Mouse (Mus musculus) lung, postnatal 0 days (tissue): ENCODE results near the gene Cpt1c. TPM values are rescaled to one million over a fixed set of nuclear protein-coding genes. Genes with fewer than 3 reads are reported as not detected.

ENCODE experiments used
- ATAC-seq: fragments of 200-750 bp; cut with Nextera tagmentation; 2 replicates; pipeline ENCODE4 v1.8.0; 2017; ENCODE audit warnings: moderate library complexity
- DNase-seq: peaks from one replicate; pipeline ENCODE4 v3.0.0-alpha.2; 2016; ENCODE audit warnings: low spot score
- H3K27ac ChIP-seq: fragments of 300-500 bp; sonication (generic); 2 replicates; pipeline ENCODE4 v1.5.1; 2014; ENCODE audit warnings: antibody characterized with exemption, mild to moderate bottlenecking, low read length, mixed read lengths
- H3K27me3 ChIP-seq: fragments of 300-500 bp; sonication (generic); replicated peaks from 2 replicates; pipeline ENCODE4 v1.6.1; 2014; ENCODE audit warnings: low read length, mixed read lengths; ENCODE audit not compliant: insufficient read depth
- H3K36me3 ChIP-seq: fragments of 300-500 bp; sonication (generic); 2 replicates; pipeline ENCODE4 v1.6.1; 2014; ENCODE audit warnings: low read length, mixed read lengths; ENCODE audit not compliant: insufficient read depth
- H3K4me1 ChIP-seq: fragments of 300-500 bp; sonication (generic); 2 replicates; pipeline ENCODE4 v1.6.1; 2014; ENCODE audit warnings: antibody characterized with exemption, low read depth, low read length, mixed read lengths; ENCODE audit not compliant: insufficient read depth
- H3K4me2 ChIP-seq: fragments of 300-500 bp; sonication (generic); replicated peaks from 2 replicates; pipeline ENCODE4 v1.6.1; 2014; ENCODE audit warnings: low read depth, mild to moderate bottlenecking, low read length, moderate library complexity, mixed read lengths
- H3K4me3 ChIP-seq: fragments of 300-500 bp; sonication (generic); 2 replicates; pipeline ENCODE4 v1.5.1; 2014; ENCODE audit warnings: low read depth, low read length
- H3K9ac ChIP-seq: fragments of 300-500 bp; sonication (generic); replicated peaks from 2 replicates; pipeline ENCODE4 v1.6.1; 2014; ENCODE audit warnings: low read depth, mild to moderate bottlenecking
- H3K9me3 ChIP-seq: fragments of 300-500 bp; sonication (generic); 2 replicates; pipeline ENCODE4 v1.6.1; 2016; ENCODE audit warnings: low read length, mixed read lengths
- CTCF ChIP-seq: IDR thresholded peaks from 2 replicates; pipeline ENCODE4 v1.5.1; 2016; ENCODE audit warnings: antibody characterized with exemption, mild to moderate bottlenecking
- EP300 ChIP-seq: IDR thresholded peaks from 2 replicates; pipeline ENCODE4 v1.6.1; 2016; ENCODE audit warnings: antibody characterized with exemption, mild to moderate bottlenecking, control low read depth
- WGBS: fragments of 180-500 bp; shearing (Covaris S2); extraction: QIAGEN DNeasy Blood & Tissue Kit; methylation state at CpG from one replicate; pipeline ENCODE4 v1.1.7; 2014; 5-methylcytosine and 5-hydroxymethylcytosine counted together
- polyA plus RNA-seq: library from polyadenylated mRNA; unstranded; fragments of >200 nt; fragmentation: Nextera tagmentation; extraction: Ambion mirVana; gene quantifications from 2 replicates; pipeline ENCODE4 v1.2.1, GENCODE M21; 2015

Cpt1c gene
- polyA plus RNA-seq, 1 experiment from 2014 or later: 5.4 TPM

- Histone ChIP-seq H3K36me3 (peaks cover 21% of the 10 kb centered on the region), H3K9me3 (no peaks in the 10 kb centered on the region), H3K4me3 (no peak overlapping the region), H3K9ac (no peak overlapping the region), H3K4me1 (no peaks in the 10 kb centered on the region), H3K4me2 (no peak overlapping the region), H3K27me3 (no peaks in the 10 kb centered on the region), H3K27ac (no peak overlapping the region)
- TF ChIP-seq CTCF: no peak
- no peak for DNase-seq
- no peak for ATAC-seq
- 97% methylated on average over 6 of the region's 6 CpGs for WGBS
These were observed 37.4 kb upstream of the Cpt1c start for GRCm38 (mm10) chr7:45012011-45012410.

GRCm38 (mm10) chr7:45008411-45008810, 33.8 kb upstream of the Cpt1c start:
- Histone ChIP-seq H3K4me1 (no peaks in the 10 kb centered on the region), H3K4me3 (no peak overlapping the region), H3K27me3 (no peaks in the 10 kb centered on the region), H3K4me2 (no peak overlapping the region), H3K9ac (no peak overlapping the region), H3K9me3 (no peaks in the 10 kb centered on the region), H3K27ac (no peak overlapping the region), H3K36me3 (peaks cover 40% of the 10 kb centered on the region)
- no peak for TF ChIP-seq EP300
- no peak for TF ChIP-seq CTCF
- ATAC-seq: no peak
- 92% methylated on average over 19 of the region's 19 CpGs for WGBS
- DNase-seq: no peak

GRCm38 (mm10) chr7:45007846-45008245, 33.2 kb upstream of the Cpt1c start:
- WGBS: 94% methylated on average over 30 of the region's 30 CpGs
- H3K4me3 ChIP-seq: no peak overlapping the region
- no peak overlapping the region for H3K4me2 ChIP-seq
- H3K27me3 ChIP-seq: no peaks in the 10 kb centered on the region
- peaks cover 46% of the 10 kb centered on the region for H3K36me3 ChIP-seq
- no peak for ATAC-seq
- no peak overlapping the region for H3K27ac ChIP-seq
- H3K9me3 ChIP-seq: no peaks in the 10 kb centered on the region
- no peak overlapping the region for H3K9ac ChIP-seq
- H3K4me1 ChIP-seq: no peaks in the 10 kb centered on the region
- no peak for DNase-seq
- no peak for TF ChIP-seq CTCF

- Histone ChIP-seq H3K27me3 (no peaks in the 10 kb centered on the region), H3K4me3 (no peak overlapping the region), H3K4me2 (no peak overlapping the region), H3K27ac (no peak overlapping the region), H3K9me3 (no peaks in the 10 kb centered on the region), H3K36me3 (peaks cover 53% of the 10 kb centered on the region), H3K9ac (no peak overlapping the region), H3K4me1 (no peaks in the 10 kb centered on the region)
- DNase-seq: no peak
- WGBS: 96% methylated on average over 29 of the region's 29 CpGs
- TF ChIP-seq EP300 (no peak), CTCF (no peak)
- no peak for ATAC-seq
These were observed 32.5 kb upstream of the Cpt1c start for GRCm38 (mm10) chr7:45007141-45007540.

- no peak overlapping the region for H3K27ac ChIP-seq
- ATAC-seq: no peak
- no peak overlapping the region for H3K4me3 ChIP-seq
- H3K4me2 ChIP-seq: no peak overlapping the region
- no peaks in the 10 kb centered on the region for H3K9me3 ChIP-seq
- WGBS: 92% methylated on average over 12 of the region's 12 CpGs
- no peak for TF ChIP-seq EP300
- TF ChIP-seq CTCF: no peak
- H3K4me1 ChIP-seq: no peaks in the 10 kb centered on the region
- no peak overlapping the region for H3K9ac ChIP-seq
- no peaks in the 10 kb centered on the region for H3K27me3 ChIP-seq
- DNase-seq: no peak
- peaks cover 56% of the 10 kb centered on the region for H3K36me3 ChIP-seq
These were observed 31.9 kb upstream of the Cpt1c start for GRCm38 (mm10) chr7:45006503-45006902.

- no peak overlapping the region for H3K9ac ChIP-seq
- H3K4me1 ChIP-seq: no peaks in the 10 kb centered on the region
- TF ChIP-seq CTCF (no peak), EP300 (no peak)
- H3K9me3 ChIP-seq: no peaks in the 10 kb centered on the region
- no peak overlapping the region for H3K4me3 ChIP-seq
- no peak overlapping the region for H3K4me2 ChIP-seq
- WGBS: 73% methylated on average over 6 of the region's 6 CpGs
- peaks cover 57% of the 10 kb centered on the region for H3K36me3 ChIP-seq
- DNase-seq: no peak
- H3K27me3 ChIP-seq: no peaks in the 10 kb centered on the region
- ATAC-seq: no peak
- no peak overlapping the region for H3K27ac ChIP-seq
These were observed 30.8 kb upstream of the Cpt1c start for GRCm38 (mm10) chr7:45005321-45005992.

GRCm38 (mm10) chr7:45004546-45004945, 29.9 kb upstream of the Cpt1c start:
- peaks cover 5% of the 10 kb centered on the region for H3K4me1 ChIP-seq
- DNase-seq: no peak
- no peak for ATAC-seq
- WGBS: 37% methylated on average over 3 of the region's 3 CpGs
- H3K9me3 ChIP-seq: no peaks in the 10 kb centered on the region
- TF ChIP-seq EP300: no peak
- no peak for TF ChIP-seq CTCF
- no peaks in the 10 kb centered on the region for H3K27me3 ChIP-seq
- no peak overlapping the region for H3K27ac ChIP-seq
- no peak overlapping the region for H3K4me2 ChIP-seq
- H3K4me3 ChIP-seq: no peak overlapping the region
- H3K9ac ChIP-seq: no peak overlapping the region
- peaks cover 62% of the 10 kb centered on the region for H3K36me3 ChIP-seq
